Mouse (Mus musculus) splenic B cell, adult 2 months (primary cell): ENCODE measurements around the gene Rab3ip.

ENCODE experiments used
- DNase-seq: peaks from one replicate; pipeline ENCODE4 v3.0.0-alpha.2; 2011; ENCODE audit warnings: low read depth, low spot score
- H3K27me3 ChIP-seq: 2 replicates; pipeline ENCODE4 v1.6.1; 2012; ENCODE audit warnings: mild to moderate bottlenecking, low read length, moderate library complexity, mixed read lengths; ENCODE audit not compliant: control insufficient read depth, poor library complexity, insufficient read depth, severe bottlenecking
- H3K36me3 ChIP-seq: 2 replicates; pipeline ENCODE4 v1.6.1; 2012; ENCODE audit warnings: mild to moderate bottlenecking, low read length, moderate library complexity, mixed read lengths; ENCODE audit not compliant: control insufficient read depth, poor library complexity, insufficient read depth, severe bottlenecking

Rab3ip gene

DNA sequence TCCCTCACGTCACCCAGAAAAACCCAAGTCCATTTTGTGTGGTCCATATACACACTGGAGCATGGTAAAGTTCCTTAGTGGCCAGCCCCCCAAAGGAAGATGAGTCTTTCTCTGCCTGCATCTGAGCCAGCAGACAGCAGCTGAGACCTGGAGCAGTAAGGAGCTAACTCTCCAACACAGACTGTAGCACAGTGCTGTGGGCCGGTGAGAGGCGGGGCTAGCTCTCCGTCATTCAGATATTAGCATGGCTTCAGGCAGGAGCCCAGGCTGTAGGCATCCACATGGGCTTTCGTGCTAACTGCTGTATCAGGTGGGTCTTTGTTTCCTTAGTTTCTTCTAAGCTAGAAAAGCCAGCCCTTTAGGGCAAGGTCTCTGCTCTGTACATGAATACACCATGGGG lies 60.0 kb downstream of the Rab3ip start:
- H3K36me3 ChIP-seq: no peaks in the 10 kb centered on the region
- DNase-seq: no peak
- no peaks in the 10 kb centered on the region for H3K27me3 ChIP-seq

DNA sequence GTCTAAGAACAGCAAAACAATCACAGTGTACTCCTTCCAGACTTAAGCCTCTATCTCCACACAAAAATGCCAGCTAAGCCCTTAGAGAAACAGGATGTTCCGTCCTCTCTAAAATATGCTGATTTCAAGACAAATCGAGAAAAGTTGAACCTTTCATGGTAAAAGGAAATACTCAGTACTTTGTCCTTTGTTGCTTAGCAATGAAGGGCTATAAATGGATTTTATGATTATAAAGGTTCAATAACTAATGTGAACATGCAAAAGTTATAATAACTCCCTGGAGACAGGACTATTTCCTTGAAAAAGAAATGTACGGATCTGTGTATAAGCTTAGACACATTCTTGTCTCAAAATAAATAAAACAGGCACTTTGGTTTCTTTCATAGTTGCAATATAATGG lies 66.0 kb downstream of the Rab3ip start:
- H3K36me3 ChIP-seq: no peaks in the 10 kb centered on the region

DNA sequence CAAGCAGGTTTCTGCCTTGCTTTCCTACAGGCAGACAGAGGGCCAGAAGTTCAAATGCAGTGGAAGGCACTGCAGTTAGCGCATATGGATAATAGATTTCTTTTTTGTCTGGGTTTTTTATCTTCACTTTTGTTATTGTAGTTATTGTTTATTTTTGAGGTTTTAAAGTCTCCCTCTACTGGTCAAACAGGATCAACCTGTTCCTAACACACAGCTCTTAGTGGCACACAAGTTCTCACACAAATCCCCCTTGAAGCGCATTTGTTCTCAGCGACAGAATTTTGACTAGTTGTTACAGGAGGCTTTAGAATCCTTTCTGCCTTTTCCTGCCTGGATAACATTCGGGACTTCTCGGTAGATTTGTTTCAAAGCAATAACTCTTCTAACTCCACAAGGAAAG lies 67.0 kb downstream of the Rab3ip start:
- DNase-seq: no peak

More for the DNA sequence above, 66.0 kb downstream of the Rab3ip start:
- DNase-seq: no peak
- no peaks in the 10 kb centered on the region for H3K27me3 ChIP-seq

DNA sequence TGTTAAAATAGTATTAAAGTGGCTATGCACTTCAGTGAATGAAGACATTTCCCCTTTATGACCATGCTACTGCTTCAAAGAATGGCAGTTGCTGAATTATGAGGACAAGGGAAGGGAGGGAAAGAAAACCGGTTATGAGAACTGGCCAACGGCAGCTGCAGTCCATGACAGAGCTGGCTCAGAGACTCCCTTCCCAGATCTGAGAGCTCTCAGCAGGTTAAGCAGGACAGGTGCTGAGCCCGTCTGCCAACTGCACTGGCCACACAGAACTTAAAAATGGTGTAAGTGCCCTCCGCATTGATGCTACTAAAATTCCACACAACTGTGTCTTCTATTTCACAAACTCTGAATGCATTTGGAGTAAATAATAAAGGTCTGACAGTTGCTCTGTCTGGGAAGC lies 73.1 kb downstream of the Rab3ip start:
- H3K27me3 ChIP-seq: no peaks in the 10 kb centered on the region
- no peak for DNase-seq
- no peaks in the 10 kb centered on the region for H3K36me3 ChIP-seq

More for the DNA sequence above, 67.0 kb downstream of the Rab3ip start:
- Histone ChIP-seq H3K36me3 (no peaks in the 10 kb centered on the region), H3K27me3 (no peaks in the 10 kb centered on the region)

- no peaks in the 10 kb centered on the region for H3K27me3 ChIP-seq
- no peak for DNase-seq
- H3K36me3 ChIP-seq: no peaks in the 10 kb centered on the region
Observed at GRCm38 (mm10) chr10:116874490-116874889, 76.1 kb downstream of the Rab3ip start.

DNA sequence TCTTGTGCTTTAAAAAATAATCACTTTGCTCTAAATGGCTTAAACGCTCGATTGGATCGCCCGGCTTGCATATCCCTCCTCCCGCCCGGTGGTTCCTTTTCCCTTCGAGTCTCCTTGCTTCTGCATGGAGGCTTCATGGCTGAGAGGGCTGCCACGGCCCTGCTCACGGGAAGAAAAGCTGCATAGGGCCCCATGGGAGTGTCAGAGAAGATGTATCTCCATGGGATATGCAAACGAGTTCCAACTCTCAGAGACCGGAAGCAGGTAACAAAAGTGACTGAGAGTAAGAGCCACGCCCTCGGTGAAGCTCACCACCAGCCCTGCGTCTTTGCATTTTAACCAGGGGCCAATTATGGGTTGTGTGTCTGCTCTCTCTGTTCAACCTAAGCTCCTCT lies 78.6 kb downstream of the Rab3ip start:
- no peaks in the 10 kb centered on the region for H3K27me3 ChIP-seq
- H3K36me3 ChIP-seq: no peaks in the 10 kb centered on the region
- DNase-seq: no peak

- H3K36me3 ChIP-seq: no peaks in the 10 kb centered on the region
- no peak for DNase-seq
Observed at GRCm38 (mm10) chr10:116871329-116872015, 79.1 kb downstream of the Rab3ip start.

DNA sequence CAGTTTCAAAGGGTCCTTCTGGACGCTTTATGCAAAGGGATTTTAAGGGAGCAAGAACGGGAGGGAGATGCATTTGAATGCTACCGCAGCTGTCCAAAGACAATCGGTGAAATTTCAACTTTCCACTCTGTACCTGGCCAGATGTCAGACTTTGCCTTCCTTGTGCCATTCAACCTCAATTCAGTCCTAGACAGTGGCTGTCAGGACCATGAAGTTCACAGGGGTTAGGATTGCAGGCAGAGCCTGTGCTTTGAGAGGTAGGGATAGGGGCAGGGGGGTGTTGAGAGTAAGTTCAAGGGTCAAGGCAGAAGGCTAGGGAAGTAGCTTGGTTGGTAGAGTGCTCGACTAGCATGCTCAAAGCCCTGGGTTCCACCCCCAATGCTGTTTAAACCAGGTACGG lies 79.8 kb downstream of the Rab3ip start:
- no peak for DNase-seq
- Histone ChIP-seq H3K36me3 (no peaks in the 10 kb centered on the region), H3K27me3 (no peaks in the 10 kb centered on the region)

More at GRCm38 (mm10) chr10:116871329-116872015, 79.1 kb downstream of the Rab3ip start:
- H3K27me3 ChIP-seq: no peaks in the 10 kb centered on the region
